ENCODE assay signal across 8 mouse cellular contexts in genomic region chr5:129414960-129415706, GRCm38 (mm10).
DNase-seq lines count a peak whose midpoint lies in the region; ATAC-seq and TF ChIP-seq lines count a peak whose summit lies in the region.

No protein-coding gene starts in this region.

- H3K9ac ChIP-seq in intestine, embryonic 15.5 days: 0 out of 2 replicates have a peak overlapping the region, but pooled peaks have one; percentile 4
- H3K9ac ChIP-seq in lung, embryonic 14.5 days: peak overlapping the region; percentile 22; the same call in 1 of the 2 replicates

- intact Hi-C loops in gastrocnemius, adult 2 months (cut with DNase I): no loop called here

- H3K36me3 ChIP-seq in megakaryocyte, embryonic 14.5 days (replicated peaks; ENCODE audit: low read length): no peaks in the 10 kb centered on the region
- H3K36me3 ChIP-seq in intestine, embryonic 15.5 days: no peaks in the 10 kb centered on the region
- no peaks in the 10 kb centered on the region for H3K36me3 ChIP-seq in lung, embryonic 14.5 days (ENCODE audit: insufficient read depth)

- H3K27me3 ChIP-seq in megakaryocyte, embryonic 14.5 days (replicated peaks): no peaks in the 10 kb centered on the region
- H3K27me3 ChIP-seq in intestine, embryonic 15.5 days (replicated peaks): no peaks in the 10 kb centered on the region
- no peaks in the 10 kb centered on the region for H3K27me3 ChIP-seq in lung, embryonic 14.5 days (ENCODE audit: insufficient read depth, low read length)

- no peak for ATAC-seq in megakaryocyte, adult 5-6 weeks (ENCODE audit: poor library complexity, severe bottlenecking)
- peak; percentile 75 for ATAC-seq in intestine, embryonic 15.5 days
- peak; percentile 81 for ATAC-seq in lung, embryonic 14.5 days (ENCODE audit: insufficient read depth)

- H3K9me3 ChIP-seq in megakaryocyte, embryonic 14.5 days: peaks cover 6% of the 10 kb centered on the region
- no peaks in the 10 kb centered on the region for H3K9me3 ChIP-seq in intestine, embryonic 15.5 days
- H3K9me3 ChIP-seq in lung, embryonic 14.5 days (ENCODE audit: low read depth, low read length): no peaks in the 10 kb centered on the region

- peak overlapping the region; percentile 75 for H3K27ac ChIP-seq in gastrocnemius, adult 2 months
- H3K27ac ChIP-seq in intestine, embryonic 15.5 days: peak overlapping the region; percentile 71
- H3K27ac ChIP-seq in lung, embryonic 14.5 days (ENCODE audit: low read depth): peak overlapping the region; percentile 76

- H3K4me2 ChIP-seq in intestine, embryonic 15.5 days (replicated peaks): peak overlapping the region; percentile 48
- peak overlapping the region; percentile 46 for H3K4me2 ChIP-seq in lung, embryonic 14.5 days

- TF ChIP-seq CTCF in gastrocnemius, adult 2 months (IDR thresholded peaks at IDR 0.05): peak; percentile 24
- peak; percentile 28; the same call in 1 of the 2 replicates for TF ChIP-seq CTCF in lung, embryonic 14.5 days (IDR thresholded peaks at IDR 0.05; ENCODE audit: low read depth)

- WGBS in intestine, embryonic 15.5 days: 20% methylated on average over 12 of the region's 12 CpGs
- WGBS in lung, embryonic 14.5 days: 15% methylated on average over 12 of the region's 12 CpGs

- peak overlapping the region; percentile 83 for H3K4me3 ChIP-seq in megakaryocyte, embryonic 14.5 days (replicated peaks)
- peak overlapping the region; percentile 54 for H3K4me3 ChIP-seq in gastrocnemius, adult 2 months
- H3K4me3 ChIP-seq in intestine, embryonic 15.5 days (replicated peaks): no peak overlapping the region
- 0 out of 2 replicates have a peak overlapping the region, but pooled peaks have one; percentile 1 for H3K4me3 ChIP-seq in lung, embryonic 14.5 days (ENCODE audit: low read depth, low read length)

- peak; percentile 35 for DNase-seq in gastrocnemius, adult 2 months
- DNase-seq in lung, embryonic 14.5 days: peak; percentile 86
- DNase-seq in right cerebral cortex, adult 18-20 months: no peak
- no peak for DNase-seq in thymus, postnatal 36 days
- DNase-seq in right cerebral cortex, postnatal 36 days (ENCODE audit: low spot score in 2 of 2): no peak

- H3K4me1 ChIP-seq in megakaryocyte, embryonic 14.5 days: no peaks in the 10 kb centered on the region
- H3K4me1 ChIP-seq in intestine, embryonic 15.5 days (replicated peaks): 0 out of 2 replicates have a peak, but pooled peaks cover 2% of the 10 kb centered on the region
- H3K4me1 ChIP-seq in lung, embryonic 14.5 days (ENCODE audit: insufficient read depth): peaks cover 12% of the 10 kb centered on the region; the same call in 1 of the 2 replicates

Comparison
In these comparisons a context has a peak if more than half of its experiments do, and no peak if none do; other contexts are left out.
1. DNase-seq: peak in gastrocnemius, adult 2 months (single experiment) and lung, embryonic 14.5 days (single experiment); none in right cerebral cortex, adult 18-20 months (single experiment), thymus, postnatal 36 days (0 of 2) and right cerebral cortex, postnatal 36 days (0 of 2).
2. Peak in every context shown above with its lines, with median percentiles within 50 percentile points of each other: H3K27ac ChIP-seq.